Mouse (Mus musculus) heart, embryonic 14.5 days (tissue): ENCODE measurements around the gene Rab3il1. TPM values are rescaled to one million over a fixed set of nuclear protein-coding genes. Genes with fewer than 3 reads are reported as not detected.

Source experiments
- ATAC-seq: fragments of 200-750 bp; cut with Nextera tagmentation; 2 replicates; pipeline ENCODE4 v1.8.0; 2017; ENCODE audit warnings: low read depth, moderate TSS enrichment; ENCODE audit not compliant: insufficient number of reproducible peaks, insufficient read depth, low FRiP score
- H3K27ac ChIP-seq, 2 experiments: fragments of 200-500 bp in 1 of 2; fragments of 300-500 bp in 1 of 2; sonication (generic) in 1 of 2; replicated peaks in 1 of 2; 2 replicates each; pipeline ENCODE4 v1.5.1; 2012 to 2014; ENCODE audit warnings: low read depth in 2 of 2, low read length in 2 of 2, control low read depth in 1 of 2, mild to moderate bottlenecking in 1 of 2, mixed read lengths in 1 of 2; ENCODE audit not compliant: control insufficient read depth in 1 of 2, insufficient read depth in 1 of 2
- H3K27me3 ChIP-seq: fragments of 300-500 bp; sonication (generic); 2 replicates; pipeline ENCODE4 v1.6.1; 2014; ENCODE audit warnings: mild to moderate bottlenecking, low read length, control low read depth; ENCODE audit not compliant: control insufficient read depth, insufficient read depth
- H3K36me3 ChIP-seq: fragments of 300-500 bp; sonication (generic); 2 replicates; pipeline ENCODE4 v1.6.1; 2014; ENCODE audit warnings: mild to moderate bottlenecking, control low read depth, low read length, mixed read lengths; ENCODE audit not compliant: control insufficient read depth, insufficient read depth
- H3K4me1 ChIP-seq, 2 experiments: fragments of 200-500 bp in 1 of 2; fragments of 300-500 bp in 1 of 2; sonication (generic) in 1 of 2; 2 replicates each; pipeline ENCODE4 v1.6.1; 2012 to 2014; ENCODE audit warnings: low read length in 2 of 2, control low read depth in 1 of 2, mixed read lengths in 1 of 2; ENCODE audit not compliant: control insufficient read depth in 2 of 2, insufficient read depth in 2 of 2
- H3K4me2 ChIP-seq: fragments of 300-500 bp; sonication (generic); 2 replicates; pipeline ENCODE4 v1.6.1; 2014; ENCODE audit warnings: mild to moderate bottlenecking, low read length
- H3K4me3 ChIP-seq, 2 experiments: fragments of 200-500 bp in 1 of 2; fragments of 300-500 bp in 1 of 2; sonication (generic) in 1 of 2; 2 replicates each; pipeline ENCODE4 v1.5.1; 2012 to 2014; ENCODE audit warnings: low read length in 2 of 2, mild to moderate bottlenecking in 2 of 2, control low read depth in 1 of 2, low read depth in 1 of 2, moderate library complexity in 1 of 2; ENCODE audit not compliant: control insufficient read depth in 1 of 2, insufficient read depth in 1 of 2
- H3K9ac ChIP-seq: fragments of 300-500 bp; sonication (generic); 2 replicates; pipeline ENCODE4 v1.6.1; 2014; ENCODE audit warnings: mild to moderate bottlenecking, low read length
- H3K9me3 ChIP-seq: fragments of 300-500 bp; sonication (generic); 2 replicates; pipeline ENCODE4 v1.6.1; 2016; ENCODE audit warnings: low read length, control low read depth; ENCODE audit not compliant: control insufficient read depth
- WGBS: fragments of 180-500 bp; shearing (Covaris S2); extraction: QIAGEN DNeasy Blood & Tissue Kit; methylation state at CpG from one replicate; pipeline ENCODE4 v1.1.7; 2014; 5-methylcytosine and 5-hydroxymethylcytosine counted together
- polyA plus RNA-seq: library from polyadenylated mRNA; unstranded; fragments of >200 nt; fragmentation: Nextera tagmentation; extraction: Ambion mirVana; gene quantifications from 2 replicates; pipeline ENCODE4 v1.2.1, GENCODE M21; 2014

Rab3il1 gene
- polyA plus RNA-seq, 1 experiment from 2014 or later, result 27.6 TPM

DNA sequence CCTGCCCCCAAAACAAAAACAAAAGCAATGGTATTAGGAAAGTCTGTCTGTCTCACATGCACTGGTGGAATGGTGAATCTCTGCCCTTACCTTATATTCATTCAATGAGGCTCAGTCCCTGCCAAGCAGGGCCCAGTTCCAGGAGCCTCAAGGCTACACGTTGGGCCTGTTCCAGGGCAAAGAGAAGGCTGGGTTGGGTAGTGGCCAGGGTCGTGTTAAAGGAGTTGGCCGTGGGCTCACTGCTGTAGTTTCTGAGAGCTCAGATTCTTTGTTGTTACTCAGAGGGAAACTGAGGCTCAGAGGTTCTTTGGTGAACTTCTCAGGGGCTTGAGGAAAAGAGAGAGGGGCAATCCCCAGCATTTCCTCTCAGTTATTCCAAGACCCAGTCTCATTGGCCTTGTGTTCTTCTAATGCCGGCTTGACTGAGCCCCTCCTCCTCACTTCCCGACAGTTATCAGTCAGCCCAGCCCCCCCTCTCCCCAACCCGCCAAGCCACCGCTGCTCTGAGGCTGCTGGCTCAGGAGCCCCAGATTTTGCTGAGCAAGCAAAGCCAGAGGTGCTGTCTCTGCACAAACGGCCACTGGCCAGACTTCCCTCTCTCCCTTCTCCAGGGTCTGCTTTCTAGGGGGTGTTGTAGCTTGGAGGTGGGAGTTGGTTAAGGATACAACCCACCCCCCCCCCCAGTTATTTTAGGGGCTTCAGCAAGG, 23.9 kb downstream of the Rab3il1 start:
- Histone ChIP-seq H3K27me3 (no peaks in the 10 kb centered on the region), H3K9me3 (no peaks in the 10 kb centered on the region), H3K4me3 (no peak overlapping the region), H3K27ac (peak overlapping the region; percentile 67 to 83), H3K9ac (peak overlapping the region; percentile 23; the same call in 1 of the 2 replicates), H3K4me1 (peaks cover 19 to 40% of the 10 kb centered on the region in 2 experiments), H3K36me3 (peaks cover 31% of the 10 kb centered on the region), H3K4me2 (peak overlapping the region; percentile 26)
- ATAC-seq, result peak; percentile 64
- WGBS, result 16% methylated on average over 8 of the region's 8 CpGs

DNA sequence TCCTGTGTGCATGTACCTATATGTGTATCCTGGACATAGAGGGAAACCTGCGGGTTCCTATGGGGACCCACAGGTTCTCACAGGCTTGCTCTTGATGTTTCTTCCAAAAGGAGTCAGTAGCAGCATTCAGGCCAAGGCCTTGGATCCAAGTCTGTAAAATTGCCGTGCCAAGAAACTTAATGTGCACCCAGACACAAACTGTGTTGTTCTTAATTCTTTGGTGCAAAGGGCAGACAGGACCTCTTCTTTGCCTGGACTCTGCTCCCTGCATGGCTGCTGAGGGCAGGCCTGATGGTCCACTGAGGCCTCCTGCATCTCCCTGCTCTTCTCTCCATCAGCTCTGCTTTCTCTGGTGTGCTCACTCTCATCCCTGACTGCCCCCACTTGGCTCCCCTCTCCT, 28.3 kb downstream of the Rab3il1 start:
- no peak overlapping the region for H3K4me2 ChIP-seq
- H3K9me3 ChIP-seq, result no peaks in the 10 kb centered on the region
- H3K36me3 ChIP-seq, result peaks cover 57% of the 10 kb centered on the region
- H3K27ac ChIP-seq, result no peak overlapping the region
- H3K27me3 ChIP-seq, result no peaks in the 10 kb centered on the region
- no peak for ATAC-seq
- WGBS, result 77% methylated on average over 2 of the region's 2 CpGs
- no peak overlapping the region for H3K4me3 ChIP-seq
- H3K4me1 ChIP-seq, result peaks cover 12 to 17% of the 10 kb centered on the region in 2 experiments
- no peak overlapping the region for H3K9ac ChIP-seq

GRCm38 (mm10) chr19:10033211-10033973, 31.9 kb downstream of the Rab3il1 start:
- ATAC-seq, result no peak
- no peak overlapping the region for H3K27ac ChIP-seq
- H3K9ac ChIP-seq, result no peak overlapping the region
- no peak overlapping the region for H3K4me2 ChIP-seq
- H3K4me3 ChIP-seq, result no peak overlapping the region
- H3K36me3 ChIP-seq, result peaks cover 54% of the 10 kb centered on the region
- H3K27me3 ChIP-seq, result no peaks in the 10 kb centered on the region
- WGBS, result 36% methylated on average over 8 of the region's 8 CpGs
- no peaks in the 10 kb centered on the region for H3K9me3 ChIP-seq
- H3K4me1 ChIP-seq, result peaks cover 5 to 19% of the 10 kb centered on the region in 2 experiments

DNA sequence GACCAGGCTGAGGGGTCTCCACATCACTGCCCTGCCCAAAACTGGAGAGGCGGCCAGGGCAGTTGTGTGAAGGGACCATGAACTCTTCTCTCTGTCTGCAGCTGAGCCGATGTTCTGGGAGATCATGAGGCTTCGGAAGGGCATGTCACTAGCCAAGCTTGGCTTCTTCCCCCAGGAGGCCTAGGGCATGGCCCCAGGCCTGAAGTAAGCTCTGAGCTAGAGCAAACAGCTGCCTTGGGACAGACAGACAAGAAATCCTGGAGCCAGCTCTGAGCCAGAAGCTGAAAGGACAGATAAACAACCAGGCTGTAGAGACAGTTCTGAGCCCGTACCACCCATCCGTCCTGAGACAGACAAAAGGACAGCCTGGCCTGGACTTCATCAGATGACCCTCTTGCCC, 32.9 kb downstream of the Rab3il1 start:
- H3K36me3 ChIP-seq, result peaks cover 45% of the 10 kb centered on the region
- peaks cover 13 to 28% of the 10 kb centered on the region in 2 experiments for H3K4me1 ChIP-seq
- ATAC-seq, result no peak
- H3K27ac ChIP-seq, result no peak overlapping the region
- no peaks in the 10 kb centered on the region for H3K27me3 ChIP-seq
- no peak overlapping the region for H3K4me3 ChIP-seq
- 78% methylated on average over 5 of the region's 5 CpGs for WGBS
- no peak overlapping the region for H3K9ac ChIP-seq
- no peaks in the 10 kb centered on the region for H3K9me3 ChIP-seq
- no peak overlapping the region for H3K4me2 ChIP-seq

- H3K27ac ChIP-seq, result no peak overlapping the region
- 54% methylated on average over 8 of the region's 8 CpGs for WGBS
- no peak overlapping the region for H3K4me2 ChIP-seq
- H3K36me3 ChIP-seq, result peaks cover 41% of the 10 kb centered on the region
- no peak for ATAC-seq
- no peak overlapping the region for H3K4me3 ChIP-seq
- no peaks in the 10 kb centered on the region for H3K27me3 ChIP-seq
- no peaks in the 10 kb centered on the region for H3K9me3 ChIP-seq
- H3K4me1 ChIP-seq, result peaks cover 19 to 34% of the 10 kb centered on the region in 2 experiments
- H3K9ac ChIP-seq, result peak overlapping the region; percentile 40; the same call in 1 of the 2 replicates
Observed at GRCm38 (mm10) chr19:10034785-10035447, 33.4 kb downstream of the Rab3il1 start.

DNA sequence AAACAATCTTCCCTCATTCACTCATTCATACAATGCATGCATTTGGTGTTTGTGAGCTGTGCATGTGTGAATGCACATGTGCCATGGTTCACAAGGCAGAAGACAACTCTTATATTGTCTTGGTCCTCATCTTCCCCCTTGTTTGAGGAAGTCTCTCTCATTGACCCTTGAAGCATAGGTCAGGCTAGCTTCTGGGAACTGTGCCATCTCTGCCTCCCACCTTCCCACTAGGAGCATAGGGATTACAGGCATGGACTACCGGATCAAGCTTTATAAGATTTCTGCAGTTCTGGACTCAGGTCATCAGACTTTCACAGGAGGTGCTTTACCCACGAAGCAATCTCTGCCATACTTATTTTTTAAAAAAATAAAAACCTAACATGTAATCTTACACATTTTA, 36.1 kb downstream of the Rab3il1 start:
- Histone ChIP-seq H3K27me3 (no peaks in the 10 kb centered on the region), H3K4me1 (peaks cover 26 to 48% of the 10 kb centered on the region in 2 experiments), H3K4me3 (no peak overlapping the region), H3K27ac (no peak overlapping the region), H3K9ac (no peak overlapping the region), H3K36me3 (peaks cover 24% of the 10 kb centered on the region), H3K4me2 (no peak overlapping the region), H3K9me3 (no peaks in the 10 kb centered on the region)
- no peak for ATAC-seq
- 46% methylated on average over 2 of the region's 2 CpGs for WGBS

- Histone ChIP-seq H3K9me3 (no peaks in the 10 kb centered on the region), H3K9ac (peak overlapping the region; percentile 9; the same call in 1 of the 2 replicates), H3K27me3 (no peaks in the 10 kb centered on the region), H3K4me1 (peaks cover 31 to 56% of the 10 kb centered on the region in 2 experiments), H3K36me3 (peaks cover 22% of the 10 kb centered on the region), H3K4me2 (peak overlapping the region; percentile 41), H3K4me3 (no peak overlapping the region), H3K27ac (peak overlapping the region; percentile 77 to 92)
- ATAC-seq, result no peak
- 43% methylated on average over 3 of the region's 3 CpGs for WGBS
Observed at GRCm38 (mm10) chr19:10038364-10038763, 36.9 kb downstream of the Rab3il1 start.
